Mouse (Mus musculus): Measurements from ENCODE around the gene Trim46.

Gene Trim46

DNA sequence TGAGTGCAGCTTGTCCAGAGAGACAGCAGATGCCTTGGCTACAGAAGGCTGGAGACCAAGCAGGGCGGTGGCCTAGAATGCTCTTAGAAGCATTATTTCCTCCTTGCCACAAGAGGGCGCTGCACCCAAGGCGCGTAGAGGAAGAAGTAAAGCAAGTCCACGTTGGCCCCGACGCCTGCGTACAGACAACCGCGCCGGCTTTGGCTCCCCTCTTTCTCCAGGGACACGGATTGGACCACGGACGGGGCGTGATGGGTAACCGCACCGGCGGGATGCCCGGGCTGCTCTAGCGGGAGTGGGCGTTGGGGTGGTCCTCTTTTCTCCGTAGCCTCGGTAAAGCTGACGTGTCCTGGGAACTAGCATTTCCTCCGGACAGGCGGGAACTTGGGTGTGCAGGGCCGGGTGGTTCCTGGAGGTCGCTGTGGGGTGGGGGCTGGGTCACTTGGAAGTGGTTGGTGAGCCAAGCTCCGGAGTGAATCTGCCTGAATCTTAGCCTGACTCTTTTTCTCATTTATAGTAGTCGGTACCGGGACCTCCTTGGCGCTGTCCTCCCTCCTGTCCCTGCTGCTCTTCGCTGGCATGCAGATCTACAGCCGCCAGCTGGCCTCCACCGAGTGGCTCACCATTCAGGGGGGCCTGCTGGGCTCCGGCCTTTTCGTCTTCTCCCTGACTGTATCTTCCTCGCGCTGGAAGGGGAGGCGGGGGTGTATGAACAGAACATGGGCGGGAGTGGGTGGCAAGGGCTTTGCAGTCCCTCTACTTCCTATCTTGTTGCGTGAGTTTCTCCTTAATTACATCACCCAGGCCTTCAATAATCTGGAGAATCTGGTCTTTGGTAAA lies at the start of gene Trim46:
Gene Trim46, minus strand, starts transcription at position 49 of the 840 bp plus-strand sequence.
- Histone ChIP-seq H3K4me1 (replicated peaks; ENCODE audit: low read depth, low read length) (peaks cover 73% of the 10 kb centered on the region), H3K27me3 (ENCODE audit: insufficient read depth, low read length) (peaks cover 32% of the 10 kb centered on the region), H3K36me3 (ENCODE audit: insufficient read depth, low read length) (peaks cover 24% of the 10 kb centered on the region), H3K4me3 (replicated peaks; ENCODE audit: low read length) (peak within 1 kb of the TSS; percentile 90), H3K9me3 (ENCODE audit: low read length) (no peaks in the 10 kb centered on the region)
- TF ChIP-seq NANOG (IDR thresholded peaks at IDR 0.05; ENCODE audit: borderline replicate concordance, low read length) (no peak), CTCF (conservative IDR thresholded peaks at IDR 0.05; ENCODE audit: low read length) (peak; percentile 86)

- peaks cover 27% of the 10 kb centered on the region for H3K4me1 ChIP-seq (replicated peaks; ENCODE audit: low read depth, low read length)
- H3K27me3 ChIP-seq (ENCODE audit: insufficient read depth, low read length) = peaks cover 10% of the 10 kb centered on the region; the same call in 1 of the 2 replicates
- TF ChIP-seq NANOG (IDR thresholded peaks at IDR 0.05; ENCODE audit: borderline replicate concordance, low read length) = no peak
- TF ChIP-seq POU5F1 (IDR thresholded peaks at IDR 0.05; ENCODE audit: borderline replicate concordance, low read length) = no peak
- no peak for TF ChIP-seq CTCF (conservative IDR thresholded peaks at IDR 0.05; ENCODE audit: low read length)
- H3K36me3 ChIP-seq (ENCODE audit: insufficient read depth, low read length) = no peaks in the 10 kb centered on the region
- H3K4me3 ChIP-seq (replicated peaks; ENCODE audit: low read length) = no peak overlapping the region
- no peaks in the 10 kb centered on the region for H3K9me3 ChIP-seq (ENCODE audit: low read length)
Observed at GRCm38 (mm10) chr3:89295685-89296230, 49.6 kb upstream of the Trim46 start.

DNA sequence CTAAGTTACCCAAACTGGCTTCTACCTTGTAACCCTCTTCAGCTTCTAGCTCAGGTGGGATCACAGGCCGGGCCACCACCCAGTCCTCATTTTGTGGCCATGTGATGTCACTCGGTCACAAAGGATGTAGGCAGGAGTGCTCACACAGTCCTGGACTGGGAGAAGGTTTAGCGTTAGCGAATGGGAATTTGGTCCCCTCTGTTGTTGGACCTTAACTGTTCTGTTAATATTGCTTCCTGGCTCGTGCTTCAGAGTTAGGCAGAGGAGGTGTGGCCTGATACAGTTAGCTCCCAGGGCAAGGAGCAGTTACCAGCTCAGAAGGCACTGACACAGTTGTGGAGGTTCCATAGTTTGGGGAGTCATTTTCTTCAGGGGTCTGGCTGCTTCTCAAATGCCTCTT lies 48.1 kb upstream of the Trim46 start:
- Histone ChIP-seq H3K9me3 (ENCODE audit: low read length) (no peaks in the 10 kb centered on the region), H3K27me3 (ENCODE audit: insufficient read depth, low read length) (0 out of 2 replicates have a peak, but pooled peaks cover 4% of the 10 kb centered on the region), H3K4me3 (replicated peaks; ENCODE audit: low read length) (no peak overlapping the region), H3K4me1 (replicated peaks; ENCODE audit: low read depth, low read length) (peaks cover 15% of the 10 kb centered on the region), H3K36me3 (ENCODE audit: insufficient read depth, low read length) (no peaks in the 10 kb centered on the region)
- TF ChIP-seq CTCF (conservative IDR thresholded peaks at IDR 0.05; ENCODE audit: low read length) (no peak), POU5F1 (IDR thresholded peaks at IDR 0.05; ENCODE audit: borderline replicate concordance, low read length) (no peak), NANOG (IDR thresholded peaks at IDR 0.05; ENCODE audit: borderline replicate concordance, low read length) (no peak)

- Histone ChIP-seq H3K36me3 (ENCODE audit: insufficient read depth, low read length) (no peaks in the 10 kb centered on the region), H3K4me1 (replicated peaks; ENCODE audit: low read depth, low read length) (peaks cover 11% of the 10 kb centered on the region), H3K9me3 (ENCODE audit: low read length) (no peaks in the 10 kb centered on the region), H3K4me3 (replicated peaks; ENCODE audit: low read length) (no peak overlapping the region), H3K27me3 (ENCODE audit: insufficient read depth, low read length) (0 out of 2 replicates have a peak, but pooled peaks cover 3% of the 10 kb centered on the region)
- no peak for TF ChIP-seq POU5F1 (IDR thresholded peaks at IDR 0.05; ENCODE audit: borderline replicate concordance, low read length)
- no peak for TF ChIP-seq NANOG (IDR thresholded peaks at IDR 0.05; ENCODE audit: borderline replicate concordance, low read length)
- TF ChIP-seq CTCF (conservative IDR thresholded peaks at IDR 0.05; ENCODE audit: low read length) = no peak
Observed at GRCm38 (mm10) chr3:89293247-89293918, 47.3 kb upstream of the Trim46 start.

DNA sequence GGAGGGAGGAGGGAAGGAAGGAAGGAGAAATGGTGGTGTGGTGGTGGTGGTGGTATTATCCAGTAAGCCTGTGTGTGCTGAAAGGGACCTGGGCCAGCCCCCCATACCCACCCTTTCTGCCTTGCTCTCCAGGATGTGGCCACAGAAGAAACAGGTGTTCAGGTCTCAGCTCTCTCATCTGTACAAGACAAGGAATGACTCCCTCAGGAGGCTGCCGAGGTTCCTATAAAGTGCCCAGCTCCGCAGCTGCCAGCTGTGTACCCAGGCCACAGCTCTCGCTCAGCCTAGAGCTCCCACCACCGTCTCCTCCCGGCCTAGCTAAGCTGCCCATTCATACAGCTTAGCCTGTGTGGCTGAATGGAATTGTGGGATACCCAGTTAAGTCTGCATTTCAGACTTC lies 46.2 kb upstream of the Trim46 start:
- Histone ChIP-seq H3K27me3 (ENCODE audit: insufficient read depth, low read length) (peaks cover 9% of the 10 kb centered on the region; the same call in 1 of the 2 replicates), H3K4me3 (replicated peaks; ENCODE audit: low read length) (no peak overlapping the region), H3K4me1 (replicated peaks; ENCODE audit: low read depth, low read length) (peaks cover 15% of the 10 kb centered on the region), H3K36me3 (ENCODE audit: insufficient read depth, low read length) (no peaks in the 10 kb centered on the region), H3K9me3 (ENCODE audit: low read length) (no peaks in the 10 kb centered on the region)
- TF ChIP-seq POU5F1 (IDR thresholded peaks at IDR 0.05; ENCODE audit: borderline replicate concordance, low read length) (no peak), CTCF (conservative IDR thresholded peaks at IDR 0.05; ENCODE audit: low read length) (no peak), NANOG (IDR thresholded peaks at IDR 0.05; ENCODE audit: borderline replicate concordance, low read length) (no peak)

DNA sequence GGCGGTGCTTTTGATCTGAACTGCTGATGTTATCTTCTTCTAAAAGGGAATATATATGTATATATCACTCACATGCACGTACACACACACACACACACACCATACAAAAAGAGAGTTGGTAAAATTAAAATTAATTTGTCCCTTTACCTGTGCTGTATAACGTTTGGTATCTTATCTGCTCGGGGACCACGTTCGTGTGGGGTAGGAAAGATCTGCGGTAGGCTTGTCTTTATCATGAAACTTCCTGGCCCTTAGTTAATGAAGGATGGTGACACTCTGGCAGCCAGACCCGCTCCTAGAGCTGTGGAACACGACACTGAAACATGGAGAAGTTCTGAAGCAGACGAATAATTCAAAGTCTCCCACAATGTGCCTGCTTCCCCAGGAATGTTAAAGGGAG lies 45.8 kb upstream of the Trim46 start:
- peaks cover 19% of the 10 kb centered on the region for H3K4me1 ChIP-seq (replicated peaks; ENCODE audit: low read depth, low read length)
- H3K36me3 ChIP-seq (ENCODE audit: insufficient read depth, low read length) = no peaks in the 10 kb centered on the region
- TF ChIP-seq POU5F1 (IDR thresholded peaks at IDR 0.05; ENCODE audit: borderline replicate concordance, low read length) (no peak), CTCF (conservative IDR thresholded peaks at IDR 0.05; ENCODE audit: low read length) (no peak), NANOG (IDR thresholded peaks at IDR 0.05; ENCODE audit: borderline replicate concordance, low read length) (no peak)
- no peak overlapping the region for H3K4me3 ChIP-seq (replicated peaks; ENCODE audit: low read length)
- no peaks in the 10 kb centered on the region for H3K9me3 ChIP-seq (ENCODE audit: low read length)
- H3K27me3 ChIP-seq (ENCODE audit: insufficient read depth, low read length) = peaks cover 9% of the 10 kb centered on the region; the same call in 1 of the 2 replicates

- no peaks in the 10 kb centered on the region for H3K36me3 ChIP-seq (ENCODE audit: insufficient read depth, low read length)
- no peaks in the 10 kb centered on the region for H3K9me3 ChIP-seq (ENCODE audit: low read length)
- H3K27me3 ChIP-seq (ENCODE audit: insufficient read depth, low read length) = peaks cover 9% of the 10 kb centered on the region
- H3K4me3 ChIP-seq (replicated peaks; ENCODE audit: low read length) = no peak overlapping the region
- H3K4me1 ChIP-seq (replicated peaks; ENCODE audit: low read depth, low read length) = peaks cover 52% of the 10 kb centered on the region
- TF ChIP-seq NANOG (IDR thresholded peaks at IDR 0.05; ENCODE audit: borderline replicate concordance, low read length) (no peak), CTCF (conservative IDR thresholded peaks at IDR 0.05; ENCODE audit: low read length) (no peak), POU5F1 (IDR thresholded peaks at IDR 0.05; ENCODE audit: borderline replicate concordance, low read length) (no peak)
Observed at GRCm38 (mm10) chr3:89288503-89288928, 42.4 kb upstream of the Trim46 start.

- H3K4me3 ChIP-seq (replicated peaks; ENCODE audit: low read length) = 0 out of 2 replicates have a peak overlapping the region, but pooled peaks have one; percentile 41
- H3K9me3 ChIP-seq (ENCODE audit: low read length) = no peaks in the 10 kb centered on the region
- no peaks in the 10 kb centered on the region for H3K36me3 ChIP-seq (ENCODE audit: insufficient read depth, low read length)
- TF ChIP-seq NANOG (IDR thresholded peaks at IDR 0.05; ENCODE audit: borderline replicate concordance, low read length) = no peak
- TF ChIP-seq CTCF (conservative IDR thresholded peaks at IDR 0.05; ENCODE audit: low read length) = no peak
- no peak for TF ChIP-seq POU5F1 (IDR thresholded peaks at IDR 0.05; ENCODE audit: borderline replicate concordance, low read length)
- H3K4me1 ChIP-seq (replicated peaks; ENCODE audit: low read depth, low read length) = peaks cover 61% of the 10 kb centered on the region
- peaks cover 9% of the 10 kb centered on the region for H3K27me3 ChIP-seq (ENCODE audit: insufficient read depth, low read length)
Observed at GRCm38 (mm10) chr3:89287286-89287685, 41.2 kb upstream of the Trim46 start.

Data from E14TG2a.4 (cell line).